Mouse (Mus musculus): ENCODE results near the gene Asap2. TPM values are rescaled to one million over a fixed set of nuclear protein-coding genes. Genes with fewer than 3 reads are reported as not detected.

The Asap2 gene
- total RNA-seq, 2 experiments from 2014 or later = 4.4 to 4.9 TPM

- peak; percentile 63 for DNase-seq (ENCODE audit: low spot score)
Measured at GRCm38 (mm10) chr12:21264241-21264640, 274.0 kb downstream of the Asap2 start.

GRCm38 (mm10) chr12:21264970-21265369 lies 274.7 kb downstream of the Asap2 start:
- DNase-seq (ENCODE audit: low spot score) = no peak

DNA sequence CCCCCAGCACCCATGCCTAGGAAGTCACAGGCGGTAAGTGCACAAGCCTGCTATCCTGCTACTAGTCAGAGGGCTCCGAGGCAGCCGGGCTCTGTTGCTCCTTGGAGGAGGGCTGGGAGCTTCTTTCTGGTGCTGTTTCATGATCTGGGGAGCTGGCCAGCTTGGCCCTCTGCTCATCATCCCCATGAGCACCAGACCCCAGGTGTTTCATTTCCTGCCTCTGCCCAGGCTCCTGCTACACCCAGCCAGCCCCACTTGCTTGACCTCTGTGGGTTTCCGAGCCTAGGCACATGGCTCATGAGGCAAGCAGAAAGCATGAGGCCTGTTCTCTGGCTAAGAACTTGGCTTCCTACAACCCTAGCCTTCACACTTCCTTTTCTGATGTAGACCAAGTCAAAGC lies 275.2 kb downstream of the Asap2 start:
- no peak for DNase-seq (ENCODE audit: low spot score)

DNA sequence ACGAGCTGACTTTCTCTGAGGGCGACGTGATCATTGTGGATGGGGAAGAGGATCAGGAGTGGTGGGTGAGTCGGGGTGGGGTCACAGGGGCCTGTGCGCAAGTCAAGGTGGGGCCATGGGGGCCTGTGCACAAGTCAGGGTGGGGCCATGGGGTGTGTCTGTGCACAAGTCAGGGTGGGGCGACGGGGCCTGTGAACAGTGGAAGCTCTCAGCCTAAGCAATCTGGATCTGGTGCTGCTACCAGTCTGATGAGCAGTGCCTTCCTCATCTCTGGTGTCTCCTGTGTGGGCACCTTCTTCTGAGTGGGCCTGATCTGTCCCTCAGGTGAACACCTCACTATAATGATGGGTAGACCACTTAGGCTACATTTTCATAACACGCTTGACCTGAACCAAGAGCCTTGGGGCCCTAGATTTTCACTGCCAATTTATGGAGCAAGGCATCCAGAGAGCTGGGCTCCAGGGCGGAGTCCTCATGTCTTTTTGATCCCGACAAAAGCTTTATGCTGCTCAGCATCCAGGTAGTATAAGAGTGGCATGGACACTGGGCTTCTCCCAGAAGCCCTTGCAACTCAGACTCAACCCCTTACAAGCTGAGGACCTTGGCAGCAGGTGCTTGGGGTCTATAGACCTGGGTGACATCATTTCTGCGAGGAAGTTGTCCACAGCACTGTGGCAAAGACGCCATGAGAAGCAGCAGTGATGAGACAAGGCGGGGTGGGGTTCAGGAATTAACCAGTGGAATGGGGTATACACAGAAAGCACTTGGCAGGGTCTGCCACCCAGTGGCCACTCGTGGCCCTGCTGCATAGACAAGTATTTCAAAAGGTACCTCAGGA lies 275.9 kb downstream of the Asap2 start:
- peak; percentile 32 for DNase-seq (ENCODE audit: low spot score)

DNA sequence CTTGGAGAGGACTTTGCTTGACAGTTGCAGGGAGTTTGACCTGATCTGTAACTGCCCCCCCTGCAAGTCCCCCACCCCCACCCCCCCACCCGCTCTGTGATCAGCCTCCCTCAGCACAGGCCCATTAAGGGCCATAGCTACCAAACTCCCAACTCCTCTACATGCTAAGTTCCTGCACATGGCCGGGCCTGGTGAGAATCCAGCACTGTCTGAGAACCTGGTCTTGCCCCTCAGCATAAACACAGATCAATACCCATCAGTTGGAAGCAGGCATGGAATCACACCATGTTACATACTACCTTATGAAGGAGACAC lies 276.5 kb downstream of the Asap2 start:
- DNase-seq (ENCODE audit: low spot score) = no peak

DNA sequence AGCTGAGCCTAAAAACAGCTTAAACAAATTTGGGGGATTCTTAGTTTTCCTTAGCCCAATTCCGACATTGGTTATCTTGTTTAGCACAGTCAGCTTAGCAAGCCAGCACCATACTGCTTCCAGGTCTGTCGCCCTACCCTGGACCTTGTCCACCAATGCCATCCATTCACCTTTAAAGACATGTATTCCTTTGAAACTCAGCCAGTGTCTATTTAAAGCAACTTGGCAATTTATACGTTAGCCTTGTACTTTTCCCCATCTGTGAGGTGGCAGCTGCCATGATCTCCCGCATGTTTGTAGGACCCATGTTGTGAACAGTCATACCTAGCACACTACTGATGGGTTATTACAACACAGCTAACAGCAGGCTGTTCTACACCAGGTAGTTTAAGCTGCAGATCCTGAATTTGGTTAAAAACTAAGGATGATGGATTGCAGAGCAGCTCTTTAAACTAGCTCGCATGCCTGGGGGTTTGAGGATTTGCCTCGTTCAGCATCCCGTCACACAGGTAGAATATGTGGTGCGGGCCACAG lies 277.9 kb downstream of the Asap2 start:
- no peak for DNase-seq (ENCODE audit: low spot score)

GRCm38 (mm10) chr12:21274446-21274845 lies 284.2 kb downstream of the Asap2 start:
- DNase-seq (ENCODE audit: low spot score) = no peak

DNA sequence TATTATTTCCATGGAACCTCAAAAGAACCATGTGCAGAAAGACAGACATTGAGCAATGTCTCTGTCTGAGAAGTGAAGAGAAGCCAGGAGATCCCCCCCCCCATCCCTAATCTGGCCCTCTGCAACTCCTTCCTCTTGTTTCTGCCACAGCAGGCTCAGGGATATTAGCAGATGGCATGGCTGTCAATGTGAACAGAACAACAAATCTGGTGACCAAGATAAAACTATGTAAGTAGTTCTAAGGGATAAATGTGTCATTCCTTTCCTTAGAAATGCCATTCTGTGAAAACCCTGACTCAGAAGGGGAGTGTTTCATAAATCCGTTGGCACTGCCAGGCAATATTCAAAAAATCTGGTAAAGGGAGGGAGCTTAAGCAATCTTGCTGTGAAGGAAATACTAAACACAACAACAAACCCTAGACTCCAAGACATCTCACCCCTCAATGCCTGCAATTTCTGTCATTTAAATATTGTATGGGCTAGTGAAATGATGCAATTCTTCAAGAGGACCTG lies 287.1 kb downstream of the Asap2 start:
- DNase-seq (ENCODE audit: low spot score) = no peak

DNA sequence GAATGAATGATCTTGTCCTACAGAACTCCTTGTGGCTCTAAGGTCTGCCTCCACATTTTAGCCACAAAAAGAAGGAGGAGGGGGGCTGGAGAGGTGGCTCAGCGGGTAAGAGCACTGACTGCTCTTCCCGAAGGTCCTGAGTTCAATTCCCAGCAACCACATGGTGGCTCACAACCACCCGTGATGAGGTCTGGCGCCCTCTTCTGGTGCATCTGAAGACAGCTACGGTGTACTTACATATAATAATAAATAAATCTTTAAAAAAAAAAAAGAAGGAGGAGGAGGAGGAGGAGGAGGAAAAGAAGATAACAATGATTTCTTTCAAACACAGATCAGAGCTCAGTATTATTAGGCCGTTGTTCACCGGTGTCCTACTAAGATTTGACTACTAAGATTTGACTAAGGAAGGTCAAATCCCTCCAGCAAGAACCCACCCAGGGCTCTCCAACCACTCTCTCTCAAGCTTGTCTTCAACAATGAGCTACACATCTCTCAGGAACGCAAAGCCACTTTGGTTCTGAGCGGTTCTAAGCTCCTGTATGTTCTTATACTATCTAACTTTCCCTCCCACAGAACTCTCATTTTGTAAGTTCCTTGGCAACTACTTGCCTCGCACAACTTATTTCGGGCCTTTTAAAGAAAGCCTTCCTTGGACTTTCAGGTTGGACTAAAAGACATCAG lies 294.6 kb downstream of the Asap2 start, which contains the start of gene Cpsf3:
TSS of gene Cpsf3 (plus strand) at position 631 of the 681 bp plus-strand sequence.
- DNase-seq (ENCODE audit: low spot score) = no peak

- no peak for DNase-seq (ENCODE audit: low spot score)
Measured at GRCm38 (mm10) chr12:21285508-21286242, 295.4 kb downstream of the Asap2 start.

DNA sequence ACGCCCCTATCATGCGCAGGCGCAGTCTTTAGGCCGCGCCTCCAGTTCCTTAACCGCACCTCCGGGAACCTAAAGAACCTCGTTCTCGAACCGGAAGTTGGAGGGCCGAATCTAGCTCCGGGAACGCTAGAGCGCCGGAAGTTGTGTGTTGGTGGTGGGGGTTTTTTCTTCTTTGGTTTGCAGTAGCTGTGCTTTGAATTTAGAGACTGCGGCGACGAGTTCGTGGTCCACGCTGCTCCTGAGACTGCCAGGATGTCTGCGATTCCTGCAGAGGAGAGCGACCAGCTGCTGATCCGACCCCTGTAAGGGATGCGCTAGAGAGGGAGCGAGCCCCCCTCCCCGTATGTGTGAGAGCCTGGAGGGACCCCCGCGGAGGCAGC lies 296.0 kb downstream of the Asap2 start, which contains the start of gene Itgb1bp1:
TSS of gene Itgb1bp1 (minus strand) at position 42 of the 380 bp plus-strand sequence.
- DNase-seq (ENCODE audit: low spot score) = peak; percentile 99

DNA sequence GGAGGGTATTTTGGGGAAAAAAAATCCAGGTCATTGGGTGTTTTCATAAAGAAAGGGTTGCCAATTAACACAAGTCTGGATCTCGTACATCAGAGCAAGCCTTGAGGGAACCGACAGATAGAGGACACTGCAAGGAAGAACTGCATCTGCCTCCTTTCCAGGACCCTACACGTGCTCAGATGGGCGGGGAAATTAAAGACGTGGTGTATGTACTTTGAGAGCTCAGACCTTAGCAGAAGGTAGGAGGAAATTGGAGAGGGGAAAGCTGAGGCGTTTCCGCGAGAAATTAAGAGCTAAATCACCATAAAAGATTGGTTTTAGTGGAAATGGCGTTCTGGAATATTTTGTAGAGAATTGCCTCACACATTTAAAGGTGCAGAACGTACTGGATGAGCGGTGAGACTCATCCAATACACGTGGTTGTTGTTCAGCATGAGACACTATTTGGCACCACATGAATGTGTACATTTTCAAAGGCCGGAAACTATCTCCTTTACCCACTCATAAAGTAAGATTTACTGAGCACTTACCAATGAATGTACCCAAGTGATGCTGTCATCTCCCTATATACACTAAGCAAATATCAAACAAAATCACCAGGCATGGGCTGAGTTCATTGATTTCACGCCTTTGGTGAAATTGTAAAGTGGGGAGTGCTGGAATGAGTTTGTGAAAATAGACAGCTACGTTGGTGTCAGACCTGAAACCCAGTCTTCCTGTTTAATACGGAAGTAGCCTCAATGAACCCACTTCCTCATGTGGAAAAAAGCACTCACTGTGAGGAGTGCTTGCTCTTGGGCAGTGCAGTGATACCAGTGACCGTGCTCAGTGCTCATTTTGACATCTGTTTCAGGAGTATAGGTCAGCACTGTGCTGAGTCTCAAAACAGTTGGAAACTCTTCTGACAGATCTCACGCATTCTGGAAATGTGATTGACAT lies 296.7 kb downstream of the Asap2 start:
- DNase-seq (ENCODE audit: low spot score) = no peak

DNA sequence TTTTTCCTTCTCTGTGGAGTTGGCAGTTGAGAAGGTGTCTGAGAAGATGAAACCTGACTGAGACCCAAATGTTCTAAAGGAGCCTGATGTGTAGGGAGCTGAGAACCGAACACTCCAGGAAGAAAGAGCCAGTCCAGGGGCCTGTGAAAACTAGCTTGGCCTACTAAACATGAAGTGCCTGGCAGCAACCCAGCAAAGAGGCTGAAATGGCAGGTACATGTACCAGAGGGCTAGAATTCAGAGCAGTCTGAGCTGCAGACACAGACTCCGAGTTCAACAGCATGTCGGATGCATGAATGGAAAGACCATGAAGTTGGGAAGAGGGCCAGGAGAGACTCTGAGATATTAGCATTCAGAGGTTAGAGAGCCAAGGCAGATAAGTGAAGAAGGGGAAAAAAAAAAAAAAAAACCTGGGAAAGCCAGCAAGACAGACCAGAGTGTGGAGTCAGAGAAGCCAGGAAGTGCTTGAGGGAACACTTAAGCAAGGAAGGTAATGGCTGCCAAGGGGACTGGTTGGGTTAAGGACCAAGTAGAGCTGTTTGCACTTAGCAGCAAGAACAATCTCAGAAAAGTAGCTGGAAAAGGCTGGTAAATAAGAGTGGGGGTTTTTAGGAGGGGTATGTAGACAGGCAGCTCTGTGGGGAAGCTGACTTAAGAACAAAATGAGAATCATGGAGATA lies 298.6 kb downstream of the Asap2 start:
- DNase-seq (ENCODE audit: low spot score) = no peak

DNA sequence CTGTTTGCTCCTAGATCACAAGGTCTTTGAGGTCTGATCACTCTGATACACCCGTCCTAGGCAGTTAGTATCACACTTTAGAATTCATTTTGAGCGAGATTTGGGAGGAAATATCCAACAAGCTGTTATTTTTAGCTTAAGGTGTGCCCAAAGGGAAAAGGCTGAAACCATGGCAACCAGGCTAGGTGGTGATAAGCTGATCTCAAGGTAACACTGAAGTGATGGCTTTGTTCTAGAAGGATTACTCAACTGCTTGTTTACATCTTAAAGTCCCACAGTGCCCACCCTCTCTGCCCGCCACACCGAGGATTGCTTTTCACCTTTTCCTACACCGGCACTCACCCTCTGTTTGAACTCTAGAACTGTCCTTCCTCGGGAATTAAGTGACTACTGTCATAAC lies 299.4 kb downstream of the Asap2 start:
- DNase-seq (ENCODE audit: low spot score) = no peak

DNA sequence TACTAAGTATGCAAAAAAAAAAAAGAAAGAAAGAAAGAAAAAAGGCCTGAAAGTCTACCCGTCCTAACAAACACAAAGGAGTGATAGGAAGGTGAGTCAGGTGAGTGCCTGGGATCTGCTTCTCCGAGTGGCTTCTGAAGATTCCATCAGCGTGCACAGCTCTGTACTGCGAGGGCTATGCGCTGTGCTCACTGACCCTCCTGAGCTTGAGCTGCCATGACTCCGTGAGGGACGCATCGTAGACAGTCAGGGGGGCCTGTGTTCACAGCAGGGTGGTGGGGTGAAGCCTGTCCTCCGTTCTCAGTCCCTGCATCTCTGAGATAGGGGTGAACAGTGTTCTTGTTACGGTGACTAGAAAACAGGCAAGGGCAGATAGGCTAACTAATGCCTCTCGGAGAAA lies 308.6 kb downstream of the Asap2 start:
- DNase-seq (ENCODE audit: low spot score) = no peak

- DNase-seq (ENCODE audit: low spot score) = no peak
Measured at GRCm38 (mm10) chr12:21301324-21301723, 311.1 kb downstream of the Asap2 start.

DNA sequence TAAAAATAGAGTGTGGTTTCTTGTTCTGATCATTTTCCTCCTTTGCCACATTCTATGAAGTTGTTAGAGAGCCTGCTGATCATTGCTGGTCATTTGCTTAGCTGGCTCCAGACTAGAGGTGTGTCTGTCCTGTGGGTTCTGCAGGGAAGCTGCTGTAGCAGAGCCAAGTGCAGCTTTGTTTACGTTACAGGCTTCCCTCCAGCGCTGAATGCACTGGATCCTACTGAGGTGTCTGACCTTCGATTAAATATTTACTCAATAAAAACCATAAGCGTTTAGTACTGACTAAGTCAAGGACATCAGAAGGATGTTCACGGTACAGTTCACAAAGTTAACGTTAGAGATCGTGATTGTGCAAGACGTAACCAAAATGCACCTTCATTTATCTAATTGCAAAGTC lies 311.7 kb downstream of the Asap2 start:
- no peak for DNase-seq (ENCODE audit: low spot score)

DNA sequence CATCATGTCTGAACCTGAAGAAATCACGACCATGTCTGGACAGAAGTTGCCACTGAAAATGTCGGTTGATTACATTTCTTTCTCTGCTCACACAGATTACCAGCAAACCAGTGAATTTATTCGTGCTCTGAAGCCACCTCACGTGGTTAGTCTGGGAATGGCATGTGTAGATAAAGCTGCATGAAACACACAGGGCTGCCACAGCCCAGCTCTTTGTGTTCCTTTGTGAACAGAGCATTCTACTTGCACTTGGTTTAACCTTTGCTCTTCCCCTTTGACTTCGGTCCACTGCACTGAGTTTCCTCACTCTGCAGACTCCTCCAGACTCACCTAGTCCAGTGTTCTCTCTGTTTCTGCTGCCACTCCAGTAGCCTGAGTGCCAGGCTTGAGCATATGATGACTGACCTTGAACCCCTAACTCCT lies 312.1 kb downstream of the Asap2 start:
- DNase-seq (ENCODE audit: low spot score) = no peak

DNA sequence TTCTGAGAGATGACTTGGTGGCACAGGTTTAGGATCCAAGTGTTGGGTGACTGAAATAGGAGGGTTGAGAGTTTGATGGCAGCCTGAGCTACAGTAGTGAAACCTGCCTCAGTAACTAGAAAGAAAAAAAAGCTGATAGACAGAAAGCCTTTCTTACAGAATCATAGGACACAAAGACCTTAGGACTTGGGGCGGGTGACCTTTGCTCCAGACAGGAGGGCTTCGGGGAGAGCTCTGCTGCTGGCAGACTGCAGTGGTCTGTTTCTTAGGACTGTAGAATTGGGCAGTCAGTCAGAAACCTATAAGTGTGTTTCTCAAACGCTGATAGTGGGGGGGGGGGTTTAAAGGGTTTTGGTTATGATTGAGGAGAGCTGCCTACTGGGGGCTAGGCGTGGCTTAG lies 315.5 kb downstream of the Asap2 start:
- DNase-seq (ENCODE audit: low spot score) = no peak

- no peak for DNase-seq (ENCODE audit: low spot score)
Measured at GRCm38 (mm10) chr12:21306721-21307120, 316.5 kb downstream of the Asap2 start.
